ENCODE assay signal across 18 mouse cellular contexts in the genomic region with DNA sequence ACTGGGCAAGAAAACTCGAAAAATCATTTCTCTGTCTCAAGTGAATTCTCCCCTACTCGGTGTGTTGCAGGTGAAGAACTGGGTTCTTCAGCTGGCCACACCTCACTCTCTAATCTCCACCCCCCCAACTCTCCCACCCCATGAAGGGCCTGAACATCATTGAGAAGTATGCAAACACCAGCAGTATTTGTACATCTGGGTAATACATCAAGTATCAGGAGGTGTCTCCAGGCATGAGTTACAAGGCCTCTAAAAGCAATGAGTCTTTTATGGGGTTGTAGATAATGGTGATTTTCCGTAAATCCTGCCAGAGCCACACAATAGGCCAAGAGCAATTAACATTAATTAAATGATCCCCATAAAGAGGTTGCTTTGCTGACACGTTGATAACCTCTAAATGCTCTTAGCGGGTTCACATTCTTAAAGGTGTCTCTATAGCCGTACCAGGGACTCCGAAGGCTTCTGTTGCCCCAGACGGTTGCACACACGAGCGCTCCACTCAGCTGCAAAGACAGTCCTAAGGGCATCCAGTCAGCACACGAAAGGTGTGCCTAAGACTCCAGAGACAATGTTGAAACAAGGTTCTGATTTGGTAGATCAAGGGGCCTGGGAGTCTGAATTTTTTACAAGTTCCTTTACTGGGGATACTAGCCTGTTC.
"Had no signal": no experiment of that assay in that cellular context is flagged by ENCODE, and none has a peak within 500 bp of the region (broad histone marks: within the 10 kb centered on the region; RNA-seq: fewer than 3 reads in every experiment).

No protein-coding gene starts in this region.

- ATAC-seq: liver, postnatal 0 days; midbrain, embryonic 15.5 days had no signal

- H3K9ac ChIP-seq: limb, embryonic 12.5 days; liver, embryonic 13.5 days; liver, postnatal 0 days; lung, embryonic 15.5 days; midbrain, embryonic 15.5 days; neural tube, embryonic 13.5 days had no signal

- H3K36me3 ChIP-seq: limb, embryonic 12.5 days; liver, embryonic 13.5 days; lung, embryonic 15.5 days; midbrain, embryonic 15.5 days; neural tube, embryonic 13.5 days had no signal

- H3K9me3 ChIP-seq: limb, embryonic 12.5 days; liver, embryonic 13.5 days; lung, embryonic 15.5 days; midbrain, embryonic 15.5 days had no signal

- H3K27me3 ChIP-seq: limb, embryonic 12.5 days; liver, embryonic 13.5 days; lung, embryonic 15.5 days; midbrain, embryonic 15.5 days; neural tube, embryonic 13.5 days had no signal

- H3K4me1 ChIP-seq: liver, embryonic 13.5 days; lung, embryonic 15.5 days; megakaryocyte, embryonic 14.5 days; midbrain, embryonic 15.5 days had no signal

- DNase-seq: kidney, adult 9 months; kidney, postnatal 25 days; layer of hippocampus, adult 9-11 months; layer of hippocampus, postnatal 36 days; liver; liver, embryonic 13.5 days; liver, postnatal 0 days; lung, postnatal 14 days; spleen, adult 18-20 months; thymus, adult 18-20 months; thymus, postnatal 14 days had no signal

- H3K4me3 ChIP-seq: limb, embryonic 12.5 days; liver, embryonic 13.5 days; lung, embryonic 15.5 days; megakaryocyte, embryonic 14.5 days; midbrain, embryonic 15.5 days; neural tube, embryonic 13.5 days had no signal

- H3K4me2 ChIP-seq: limb, embryonic 12.5 days; liver, embryonic 13.5 days; lung, embryonic 15.5 days; midbrain, embryonic 11.5 days; midbrain, embryonic 15.5 days had no signal

- H3K27ac ChIP-seq: limb, embryonic 12.5 days; liver, embryonic 13.5 days; lung, embryonic 15.5 days; macrophage; midbrain, embryonic 15.5 days; neural tube, embryonic 13.5 days had no signal
